Mouse (Mus musculus): ENCODE measurements around the gene Trpc4. TPM values are rescaled to one million over a fixed set of nuclear protein-coding genes. Genes with fewer than 3 reads are reported as not detected.

The Trpc4 gene
- polyA plus RNA-seq, 1 experiment = not detected

DNA sequence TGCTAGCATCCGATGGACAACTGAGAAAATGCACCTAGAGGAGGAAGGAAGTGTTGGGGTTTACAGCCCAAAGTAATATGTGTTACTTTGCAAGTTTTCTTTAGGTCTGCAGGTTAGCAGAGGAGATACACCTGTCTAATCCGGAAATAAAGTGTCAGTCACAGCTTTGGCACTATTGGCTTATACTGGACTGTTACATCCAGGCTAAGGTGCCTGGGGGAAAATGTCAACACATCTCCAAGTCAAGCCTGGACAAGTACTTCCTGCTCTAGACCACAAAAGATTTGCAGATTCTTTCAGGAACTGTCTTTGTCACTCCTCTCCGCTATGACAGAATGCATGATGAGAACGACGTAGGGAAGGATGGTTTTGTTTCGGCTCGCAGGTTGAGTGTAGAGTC is 83.6 kb downstream of the Trpc4 start:
- H3K4me1 ChIP-seq (ENCODE audit: control insufficient read depth, insufficient read depth, low read length) = no peaks in the 10 kb centered on the region
- 69% methylated on average over 7 of the region's 7 CpGs for WGBS

DNA sequence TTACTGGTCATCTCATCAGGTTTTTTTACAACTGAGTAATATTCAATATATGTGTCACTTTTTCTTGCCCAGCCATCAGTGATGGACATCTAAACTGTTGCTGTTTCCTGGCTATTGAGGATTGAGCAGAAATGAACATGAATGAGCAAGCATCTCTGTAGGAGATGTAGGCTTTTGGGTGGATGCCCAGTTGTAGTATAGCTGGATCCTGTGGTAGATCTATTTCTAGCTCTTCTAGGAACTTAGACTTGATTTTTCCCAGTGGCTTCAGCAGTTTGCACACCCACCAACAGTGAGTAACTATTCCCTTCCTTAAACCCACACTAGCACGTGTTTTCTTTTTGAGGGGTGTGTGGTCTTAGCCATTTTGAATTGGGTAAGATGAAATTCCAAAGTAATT is 87.3 kb downstream of the Trpc4 start:
- no peak for TF ChIP-seq POLR2A (IDR thresholded peaks at IDR 0.05; ENCODE audit: borderline replicate concordance, control insufficient read depth, low read depth, low read length)
- no peak for TF ChIP-seq CTCF (IDR thresholded peaks at IDR 0.05; ENCODE audit: control insufficient read depth, insufficient read depth, low read length)
- WGBS = 76% methylated on average over 1 of the region's 1 CpGs
- Histone ChIP-seq H3K4me3 (replicated peaks; ENCODE audit: control insufficient read depth, low read depth, low read length) (no peak overlapping the region), H3K4me1 (ENCODE audit: control insufficient read depth, insufficient read depth, low read length) (no peaks in the 10 kb centered on the region), H3K27ac (ENCODE audit: control insufficient read depth, insufficient read depth, low read depth, low read length, poor library complexity) (no peak overlapping the region)

More for the DNA sequence above, 83.6 kb downstream of the Trpc4 start:
- TF ChIP-seq POLR2A (IDR thresholded peaks at IDR 0.05; ENCODE audit: borderline replicate concordance, control insufficient read depth, low read depth, low read length) = no peak
- TF ChIP-seq CTCF (IDR thresholded peaks at IDR 0.05; ENCODE audit: control insufficient read depth, insufficient read depth, low read length) = no peak
- Histone ChIP-seq H3K27ac (ENCODE audit: control insufficient read depth, insufficient read depth, low read depth, low read length, poor library complexity) (no peak overlapping the region), H3K4me3 (replicated peaks; ENCODE audit: control insufficient read depth, low read depth, low read length) (no peak overlapping the region)

DNA sequence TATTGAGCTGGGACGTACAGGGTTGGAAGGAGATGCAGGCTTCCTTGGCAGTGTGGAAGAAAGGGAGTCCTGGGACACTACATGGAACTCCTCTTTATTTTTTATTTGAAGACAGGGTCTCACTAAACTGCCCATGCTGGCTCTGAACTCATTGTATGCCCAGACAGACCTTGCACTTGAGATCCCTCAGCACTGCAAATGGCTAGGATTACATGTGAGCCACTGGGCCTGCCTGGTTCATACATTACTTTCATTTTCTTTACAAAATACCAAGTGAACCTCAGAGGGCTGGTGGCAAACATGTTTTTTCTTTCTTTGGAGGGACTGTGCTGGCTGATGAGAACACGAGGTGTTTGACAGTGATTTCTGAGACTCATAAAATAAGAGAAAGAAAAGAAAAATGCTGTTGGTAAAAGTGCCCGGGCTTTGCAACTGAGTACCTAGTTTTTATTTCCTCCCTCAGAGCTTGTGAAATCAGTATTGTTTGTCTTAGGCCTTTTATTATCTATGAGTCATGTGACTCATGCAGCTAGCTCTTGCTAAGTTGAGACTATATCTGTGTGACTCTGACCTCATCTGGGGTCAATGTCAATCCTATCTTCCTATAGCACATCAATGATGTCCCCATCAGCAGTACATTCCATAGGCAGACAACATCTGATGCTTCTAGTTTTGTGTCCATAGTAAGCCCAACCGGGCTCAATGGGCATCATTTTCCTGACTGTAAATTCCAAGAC is 89.1 kb downstream of the Trpc4 start:
- Histone ChIP-seq H3K4me3 (replicated peaks; ENCODE audit: control insufficient read depth, low read depth, low read length) (no peak overlapping the region), H3K27ac (ENCODE audit: control insufficient read depth, insufficient read depth, low read depth, low read length, poor library complexity) (no peak overlapping the region), H3K4me1 (ENCODE audit: control insufficient read depth, insufficient read depth, low read length) (no peaks in the 10 kb centered on the region)
- 82% methylated on average over 4 of the region's 4 CpGs for WGBS
- no peak for TF ChIP-seq POLR2A (IDR thresholded peaks at IDR 0.05; ENCODE audit: borderline replicate concordance, control insufficient read depth, low read depth, low read length)
- no peak for TF ChIP-seq CTCF (IDR thresholded peaks at IDR 0.05; ENCODE audit: control insufficient read depth, insufficient read depth, low read length)

DNA sequence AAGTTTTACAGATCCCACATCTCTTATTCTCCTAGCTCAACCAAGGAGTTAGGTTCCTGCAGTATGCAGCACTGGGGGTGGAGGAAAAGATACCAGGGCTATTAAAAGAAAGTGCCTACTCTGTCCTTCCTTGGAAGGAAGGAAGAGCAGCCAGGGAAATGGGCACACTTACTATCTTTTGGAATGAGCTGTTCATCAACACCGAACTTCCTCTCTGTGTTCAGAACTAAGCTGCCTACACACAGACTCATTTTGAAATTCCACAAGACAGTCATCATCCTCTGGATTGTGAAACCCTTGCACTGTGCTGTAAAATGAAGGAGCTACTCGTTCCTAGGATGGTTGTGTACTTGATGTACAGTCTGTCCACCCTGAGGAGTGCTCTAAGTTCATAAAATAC is 90.6 kb downstream of the Trpc4 start:
- Histone ChIP-seq H3K27ac (ENCODE audit: control insufficient read depth, insufficient read depth, low read depth, low read length, poor library complexity) (no peak overlapping the region), H3K4me1 (ENCODE audit: control insufficient read depth, insufficient read depth, low read length) (no peaks in the 10 kb centered on the region), H3K4me3 (replicated peaks; ENCODE audit: control insufficient read depth, low read depth, low read length) (no peak overlapping the region)
- no peak for TF ChIP-seq POLR2A (IDR thresholded peaks at IDR 0.05; ENCODE audit: borderline replicate concordance, control insufficient read depth, low read depth, low read length)
- no peak for TF ChIP-seq CTCF (IDR thresholded peaks at IDR 0.05; ENCODE audit: control insufficient read depth, insufficient read depth, low read length)
- WGBS = 44% methylated on average over 2 of the region's 2 CpGs

DNA sequence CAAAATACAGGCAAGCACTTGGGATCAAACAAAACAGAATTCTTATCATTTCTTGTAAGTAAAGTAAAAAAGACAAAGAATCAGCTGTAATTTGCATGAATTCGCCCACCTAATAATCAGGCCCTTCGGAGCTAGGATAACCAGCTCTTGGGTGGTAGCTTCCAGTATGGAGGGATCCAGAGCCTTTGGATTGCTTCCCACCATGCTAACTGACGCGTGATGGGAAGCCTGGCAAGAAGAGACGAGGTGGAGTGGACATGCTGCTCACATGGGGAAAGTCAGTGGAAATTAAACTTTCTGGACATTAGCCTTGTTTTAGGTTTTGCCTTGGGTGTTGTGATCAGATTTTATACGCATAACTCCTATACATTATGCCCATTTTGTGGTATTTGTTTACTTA is 93.5 kb downstream of the Trpc4 start:
- TF ChIP-seq CTCF (IDR thresholded peaks at IDR 0.05; ENCODE audit: control insufficient read depth, insufficient read depth, low read length) = no peak
- TF ChIP-seq POLR2A (IDR thresholded peaks at IDR 0.05; ENCODE audit: borderline replicate concordance, control insufficient read depth, low read depth, low read length) = no peak
- Histone ChIP-seq H3K4me1 (ENCODE audit: control insufficient read depth, insufficient read depth, low read length) (no peaks in the 10 kb centered on the region), H3K27ac (ENCODE audit: control insufficient read depth, insufficient read depth, low read depth, low read length, poor library complexity) (no peak overlapping the region), H3K4me3 (replicated peaks; ENCODE audit: control insufficient read depth, low read depth, low read length) (no peak overlapping the region)
- WGBS = 81% methylated on average over 6 of the region's 6 CpGs

DNA sequence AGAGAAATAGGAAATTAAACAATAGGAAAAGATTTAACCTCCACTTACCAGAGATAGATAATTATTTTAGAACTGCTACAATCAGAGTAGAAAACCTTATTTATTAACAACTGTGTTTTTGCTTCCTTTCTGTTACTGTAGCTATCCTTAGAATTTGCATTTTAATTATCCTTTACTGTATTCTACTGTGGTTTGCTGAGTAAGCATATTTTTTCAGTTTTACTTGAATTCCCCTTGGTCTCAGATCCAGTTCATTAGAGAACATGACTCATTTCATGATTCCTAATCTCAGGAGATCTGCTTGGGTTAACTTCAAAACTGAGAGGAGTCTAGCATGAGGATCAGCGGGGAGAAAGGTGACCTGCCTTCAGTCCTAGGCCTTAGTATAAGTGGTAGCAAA is 111.1 kb downstream of the Trpc4 start:
- TF ChIP-seq POLR2A (IDR thresholded peaks at IDR 0.05; ENCODE audit: borderline replicate concordance, control insufficient read depth, low read depth, low read length) (no peak), CTCF (IDR thresholded peaks at IDR 0.05; ENCODE audit: control insufficient read depth, insufficient read depth, low read length) (no peak)
- Histone ChIP-seq H3K27ac (ENCODE audit: control insufficient read depth, insufficient read depth, low read depth, low read length, poor library complexity) (no peak overlapping the region), H3K4me3 (replicated peaks; ENCODE audit: control insufficient read depth, low read depth, low read length) (no peak overlapping the region), H3K4me1 (ENCODE audit: control insufficient read depth, insufficient read depth, low read length) (no peaks in the 10 kb centered on the region)
- WGBS = 87% methylated on average over 1 of the region's 1 CpGs

DNA sequence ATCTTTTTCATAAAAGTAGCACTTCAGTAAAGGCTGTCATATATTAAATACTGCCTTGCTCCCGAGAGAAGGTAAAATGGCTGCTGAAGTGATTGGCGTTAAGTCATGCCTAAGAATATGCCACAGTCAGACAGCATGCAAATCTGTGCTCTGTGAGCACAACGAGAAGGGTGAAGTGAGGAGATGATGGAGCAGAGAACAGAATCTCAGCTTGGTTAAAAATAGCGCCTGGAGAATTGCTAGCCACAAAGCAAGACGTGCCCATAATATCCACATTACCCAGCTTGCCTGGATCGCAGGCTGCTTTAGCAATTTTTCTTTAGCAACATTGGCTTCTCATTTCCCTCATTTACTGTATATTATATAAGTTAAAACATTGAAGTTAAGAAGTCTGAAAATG is 113.3 kb downstream of the Trpc4 start:
- TF ChIP-seq POLR2A (IDR thresholded peaks at IDR 0.05; ENCODE audit: borderline replicate concordance, control insufficient read depth, low read depth, low read length) = no peak
- TF ChIP-seq CTCF (IDR thresholded peaks at IDR 0.05; ENCODE audit: control insufficient read depth, insufficient read depth, low read length) = no peak
- Histone ChIP-seq H3K4me1 (ENCODE audit: control insufficient read depth, insufficient read depth, low read length) (no peaks in the 10 kb centered on the region), H3K4me3 (replicated peaks; ENCODE audit: control insufficient read depth, low read depth, low read length) (no peak overlapping the region), H3K27ac (ENCODE audit: control insufficient read depth, insufficient read depth, low read depth, low read length, poor library complexity) (no peak overlapping the region)
- WGBS = 76% methylated on average over 6 of the region's 6 CpGs

DNA sequence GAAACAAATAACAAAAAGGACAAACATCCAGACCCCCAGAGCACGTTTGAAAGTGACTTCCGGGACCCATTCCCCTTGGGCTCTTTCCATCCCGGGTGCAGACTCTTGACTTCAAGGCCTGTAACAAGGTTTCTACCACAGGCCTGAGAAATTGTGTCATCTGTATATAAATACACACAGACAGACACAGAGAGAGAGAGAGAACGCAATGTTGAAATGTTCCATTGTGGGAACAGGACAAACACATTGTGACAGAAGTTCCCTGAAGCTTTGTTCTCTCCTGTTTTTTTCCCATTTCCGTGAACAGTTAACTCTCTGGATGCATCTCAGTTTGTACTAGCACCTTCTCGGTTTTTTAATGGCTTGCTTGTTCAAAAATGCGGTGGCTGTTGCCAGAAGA is 118.8 kb downstream of the Trpc4 start:
- Histone ChIP-seq H3K4me1 (ENCODE audit: control insufficient read depth, insufficient read depth, low read length) (no peaks in the 10 kb centered on the region), H3K4me3 (replicated peaks; ENCODE audit: control insufficient read depth, low read depth, low read length) (no peak overlapping the region), H3K27ac (ENCODE audit: control insufficient read depth, insufficient read depth, low read depth, low read length, poor library complexity) (no peak overlapping the region)
- WGBS = 74% methylated on average over 7 of the region's 7 CpGs
- no peak for TF ChIP-seq POLR2A (IDR thresholded peaks at IDR 0.05; ENCODE audit: borderline replicate concordance, control insufficient read depth, low read depth, low read length)
- no peak for TF ChIP-seq CTCF (IDR thresholded peaks at IDR 0.05; ENCODE audit: control insufficient read depth, insufficient read depth, low read length)

DNA sequence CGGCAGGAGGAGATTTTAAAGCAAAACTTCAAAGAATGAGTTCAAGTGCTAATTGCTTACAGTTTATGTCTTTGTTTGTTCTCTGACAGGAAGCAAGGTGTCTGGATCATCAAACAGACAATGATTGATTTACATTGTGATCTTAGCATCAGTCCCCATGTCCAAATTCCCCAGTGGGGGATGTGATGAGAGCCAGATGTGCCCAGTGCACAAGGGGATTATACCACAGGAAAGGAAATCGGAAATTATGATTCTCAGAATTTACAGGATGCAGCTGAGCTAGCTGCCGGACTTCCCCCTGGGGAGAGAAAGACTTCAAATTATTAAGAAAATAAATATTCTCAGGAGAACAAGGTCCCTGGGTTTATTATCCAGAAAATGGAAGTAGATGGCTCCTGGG is 133.9 kb downstream of the Trpc4 start:
- Histone ChIP-seq H3K4me3 (replicated peaks; ENCODE audit: control insufficient read depth, low read depth, low read length) (no peak overlapping the region), H3K27ac (ENCODE audit: control insufficient read depth, insufficient read depth, low read depth, low read length, poor library complexity) (no peak overlapping the region), H3K4me1 (ENCODE audit: control insufficient read depth, insufficient read depth, low read length) (no peaks in the 10 kb centered on the region; the same call in 1 of the 2 replicates)
- WGBS = 71% methylated on average over 3 of the region's 3 CpGs
- TF ChIP-seq POLR2A (IDR thresholded peaks at IDR 0.05; ENCODE audit: borderline replicate concordance, control insufficient read depth, low read depth, low read length) = no peak
- no peak for TF ChIP-seq CTCF (IDR thresholded peaks at IDR 0.05; ENCODE audit: control insufficient read depth, insufficient read depth, low read length)

Measured in bone marrow, adult 2 months (tissue).